Mouse (Mus musculus) erythroblast, embryonic 14.5 days (primary cell): ENCODE results near the gene Fmc1.

Experiments used
- GATA1 ChIP-seq: IDR thresholded peaks from 2 replicates; pipeline ENCODE4 v1.6.1; 2012; ENCODE audit warnings: low read length, inconsistent platforms, mixed read lengths
- TAL1 ChIP-seq: IDR thresholded peaks from 3 replicates; pipeline ENCODE4 v1.6.1; 2012; ENCODE audit warnings: low read length, inconsistent platforms, mixed read lengths

GRCm38 (mm10) chr6:38492550-38492949, 40.8 kb upstream of the Fmc1 start:
- TF ChIP-seq GATA1 (no peak), TAL1 (no peak)
